Mouse (Mus musculus): Measurements from ENCODE around the gene Glmp.
"Not testable (repeated sequence)": the region's sequence is repeated elsewhere in the genome, so short reads cannot be mapped to it uniquely, and the experiment has no call there.

Glmp gene

GRCm38 (mm10) chr3:88376644-88377043 is 51.8 kb downstream of the Glmp start:
- DNase-seq (ENCODE audit: low spot score in 2 of 2) = not testable (repeated sequence)

- not testable (repeated sequence) for DNase-seq (ENCODE audit: low spot score in 2 of 2)
Observed at GRCm38 (mm10) chr3:88378599-88378998, 53.8 kb downstream of the Glmp start, which contains the start of gene Bglap2. Gene Bglap2, minus strand, starts transcription at chr3:88378699.

Data from heart, adult 9 months (tissue).